Mouse (Mus musculus) hindbrain, embryonic 12.5 days (tissue): ENCODE measurements at regions not wholly inside any gene's neighbourhood (a gene's known extent, or its start where the extent isn't known, plus 50 kb on each side); places are given as distances from the start of the nearest gene placed in this dataset.

ENCODE experiments used
- ATAC-seq: fragments of 200-750 bp; cut with Nextera tagmentation; 2 replicates; pipeline ENCODE4 v1.8.0; 2017; ENCODE audit warnings: moderate TSS enrichment; ENCODE audit not compliant: low FRiP score
- H3K27ac ChIP-seq: fragments of 300-500 bp; sonication (generic); 2 replicates; pipeline ENCODE4 v1.5.1; 2016; ENCODE audit warnings: mild to moderate bottlenecking
- H3K27me3 ChIP-seq: fragments of 300-500 bp; sonication (generic); 2 replicates; pipeline ENCODE4 v1.6.1; 2016; ENCODE audit warnings: mild to moderate bottlenecking
- H3K36me3 ChIP-seq: fragments of 300-500 bp; sonication (generic); 2 replicates; pipeline ENCODE4 v1.6.1; 2016; ENCODE audit warnings: mild to moderate bottlenecking
- H3K4me1 ChIP-seq: fragments of 300-500 bp; sonication (generic); 2 replicates; pipeline ENCODE4 v1.6.1; 2016
- H3K4me2 ChIP-seq: fragments of 300-500 bp; sonication (generic); replicated peaks from 2 replicates; pipeline ENCODE4 v1.6.1; 2016; ENCODE audit warnings: mild to moderate bottlenecking
- H3K4me3 ChIP-seq: fragments of 300-500 bp; sonication (generic); 2 replicates; pipeline ENCODE4 v1.5.1; 2016; ENCODE audit warnings: mild to moderate bottlenecking
- H3K9ac ChIP-seq: fragments of 300-500 bp; sonication (generic); 2 replicates; pipeline ENCODE4 v1.6.1; 2016; ENCODE audit warnings: mild to moderate bottlenecking, moderate library complexity
- H3K9me3 ChIP-seq: fragments of 300-500 bp; sonication (generic); replicated peaks from 2 replicates; pipeline ENCODE4 v1.6.1; 2016; ENCODE audit warnings: mild to moderate bottlenecking
- WGBS: fragments of 180-500 bp; shearing (Covaris S2); methylation state at CpG from one replicate; pipeline ENCODE4 v1.1.7; 2016; 5-methylcytosine and 5-hydroxymethylcytosine counted together

- 66% methylated on average over 7 of the region's 7 CpGs for WGBS
- Histone ChIP-seq H3K36me3 (no peaks in the 10 kb centered on the region), H3K9me3 (no peaks in the 10 kb centered on the region), H3K4me1 (peaks cover 12% of the 10 kb centered on the region), H3K27ac (no peak overlapping the region), H3K27me3 (no peaks in the 10 kb centered on the region), H3K4me3 (no peak overlapping the region), H3K9ac (no peak overlapping the region), H3K4me2 (no peak overlapping the region)
- ATAC-seq: no peak
Observed at GRCm38 (mm10) chr13:44625792-44626191, 103.5 kb upstream of the Jarid2 start.

DNA sequence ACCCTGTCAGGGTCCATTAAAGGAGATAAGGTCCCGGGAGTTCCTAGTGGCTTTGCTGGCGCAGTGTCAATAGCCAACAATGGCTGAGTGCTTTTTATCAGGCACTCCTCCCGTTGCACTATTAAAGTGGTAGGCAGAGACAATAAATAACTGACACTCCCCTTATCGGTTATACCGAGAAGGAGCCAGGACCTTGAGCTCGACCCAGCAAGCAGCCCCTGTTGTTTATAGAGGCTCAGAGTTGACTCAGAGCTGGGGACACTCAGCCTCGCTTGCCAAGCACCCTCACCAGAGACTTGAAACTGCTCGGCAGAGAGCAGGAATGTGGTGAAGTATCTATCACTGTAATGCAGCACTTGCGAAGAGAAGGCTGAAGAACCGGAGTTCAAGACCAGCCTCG, 102.5 kb upstream of the Jarid2 start:
- peaks cover 12% of the 10 kb centered on the region for H3K4me1 ChIP-seq
- 46% methylated on average over 11 of the region's 11 CpGs for WGBS
- H3K27ac ChIP-seq: no peak overlapping the region
- no peaks in the 10 kb centered on the region for H3K36me3 ChIP-seq
- no peak overlapping the region for H3K9ac ChIP-seq
- H3K4me2 ChIP-seq: no peak overlapping the region
- H3K4me3 ChIP-seq: no peak overlapping the region
- no peak for ATAC-seq
- no peaks in the 10 kb centered on the region for H3K9me3 ChIP-seq
- no peaks in the 10 kb centered on the region for H3K27me3 ChIP-seq

GRCm38 (mm10) chr13:44630061-44630460, 99.2 kb upstream of the Jarid2 start:
- Histone ChIP-seq H3K9me3 (no peaks in the 10 kb centered on the region), H3K27ac (no peak overlapping the region), H3K27me3 (no peaks in the 10 kb centered on the region), H3K4me2 (no peak overlapping the region), H3K9ac (no peak overlapping the region), H3K36me3 (no peaks in the 10 kb centered on the region), H3K4me3 (no peak overlapping the region), H3K4me1 (peaks cover 8% of the 10 kb centered on the region)
- 61% methylated on average over 6 of the region's 6 CpGs for WGBS
- ATAC-seq: no peak

GRCm38 (mm10) chr13:44634616-44635015, 94.7 kb upstream of the Jarid2 start:
- Histone ChIP-seq H3K27me3 (no peaks in the 10 kb centered on the region), H3K4me2 (peak overlapping the region; percentile 44), H3K9me3 (no peaks in the 10 kb centered on the region), H3K9ac (no peak overlapping the region), H3K27ac (no peak overlapping the region), H3K36me3 (no peaks in the 10 kb centered on the region), H3K4me1 (peaks cover 16% of the 10 kb centered on the region), H3K4me3 (no peak overlapping the region)
- WGBS: 6% methylated on average over 11 of the region's 11 CpGs
- no peak for ATAC-seq

GRCm38 (mm10) chr13:44635221-44636007, 93.9 kb upstream of the Jarid2 start:
- ATAC-seq: no peak; the same call in 1 of the 2 replicates
- no peaks in the 10 kb centered on the region for H3K9me3 ChIP-seq

GRCm38 (mm10) chr13:44636008-44636335, 93.3 kb upstream of the Jarid2 start:
- no peak overlapping the region for H3K27ac ChIP-seq
- H3K4me2 ChIP-seq: no peak overlapping the region
- ATAC-seq: no peak

More at GRCm38 (mm10) chr13:44635221-44636007, 93.9 kb upstream of the Jarid2 start:
- WGBS: 11% methylated on average over 9 of the region's 12 CpGs
- Histone ChIP-seq H3K4me2 (peak overlapping the region; percentile 44), H3K9ac (peak overlapping the region; percentile 19; the same call in 1 of the 2 replicates), H3K4me3 (0 out of 2 replicates have a peak overlapping the region, but pooled peaks have one; percentile 3), H3K36me3 (no peaks in the 10 kb centered on the region), H3K27me3 (no peaks in the 10 kb centered on the region), H3K27ac (no peak overlapping the region), H3K4me1 (peaks cover 16% of the 10 kb centered on the region)

GRCm38 (mm10) chr13:44642361-44642760, 86.9 kb upstream of the Jarid2 start:
- H3K4me3 ChIP-seq: no peak overlapping the region
- H3K4me1 ChIP-seq: no peaks in the 10 kb centered on the region
- no peak overlapping the region for H3K27ac ChIP-seq
- WGBS: 93% methylated on average over 7 of the region's 7 CpGs
- no peak overlapping the region for H3K4me2 ChIP-seq
- no peaks in the 10 kb centered on the region for H3K36me3 ChIP-seq
- no peak overlapping the region for H3K9ac ChIP-seq
- no peak for ATAC-seq
- no peaks in the 10 kb centered on the region for H3K9me3 ChIP-seq
- H3K27me3 ChIP-seq: 0 out of 2 replicates have a peak, but pooled peaks cover 4% of the 10 kb centered on the region

More at GRCm38 (mm10) chr13:44636008-44636335, 93.3 kb upstream of the Jarid2 start:
- H3K36me3 ChIP-seq: no peaks in the 10 kb centered on the region
- no peak overlapping the region for H3K9ac ChIP-seq
- H3K27me3 ChIP-seq: no peaks in the 10 kb centered on the region
- no peaks in the 10 kb centered on the region for H3K9me3 ChIP-seq
- peaks cover 16% of the 10 kb centered on the region for H3K4me1 ChIP-seq
- H3K4me3 ChIP-seq: no peak overlapping the region
- 17% methylated on average over 2 of the region's 2 CpGs for WGBS

DNA sequence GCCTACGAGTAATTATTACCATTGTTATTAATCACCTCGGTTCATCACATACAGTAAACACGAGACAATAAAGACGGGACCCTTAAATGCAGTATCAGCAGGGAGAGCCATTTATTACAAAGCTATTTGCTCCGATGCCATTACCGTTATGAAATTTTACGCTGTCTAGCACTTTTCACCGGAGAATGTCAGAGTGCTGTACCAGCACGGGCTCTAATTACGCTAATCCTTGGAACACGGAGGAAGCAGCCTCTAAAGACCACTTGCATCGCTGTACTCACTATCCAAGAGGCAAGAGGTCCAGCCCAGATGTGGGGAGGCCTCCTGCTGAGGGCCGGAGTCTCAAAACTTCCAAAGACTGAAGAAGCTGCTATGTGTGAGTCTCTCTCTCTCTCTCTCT, 79.2 kb upstream of the Jarid2 start:
- Histone ChIP-seq H3K27ac (no peak overlapping the region), H3K4me2 (no peak overlapping the region; the same call in 1 of the 2 replicates), H3K9ac (no peak overlapping the region), H3K4me3 (no peak overlapping the region), H3K36me3 (no peaks in the 10 kb centered on the region), H3K27me3 (peaks cover 10% of the 10 kb centered on the region), H3K4me1 (peaks cover 15% of the 10 kb centered on the region), H3K9me3 (no peaks in the 10 kb centered on the region)
- WGBS: 26% methylated on average over 13 of the region's 13 CpGs
- ATAC-seq: no peak

DNA sequence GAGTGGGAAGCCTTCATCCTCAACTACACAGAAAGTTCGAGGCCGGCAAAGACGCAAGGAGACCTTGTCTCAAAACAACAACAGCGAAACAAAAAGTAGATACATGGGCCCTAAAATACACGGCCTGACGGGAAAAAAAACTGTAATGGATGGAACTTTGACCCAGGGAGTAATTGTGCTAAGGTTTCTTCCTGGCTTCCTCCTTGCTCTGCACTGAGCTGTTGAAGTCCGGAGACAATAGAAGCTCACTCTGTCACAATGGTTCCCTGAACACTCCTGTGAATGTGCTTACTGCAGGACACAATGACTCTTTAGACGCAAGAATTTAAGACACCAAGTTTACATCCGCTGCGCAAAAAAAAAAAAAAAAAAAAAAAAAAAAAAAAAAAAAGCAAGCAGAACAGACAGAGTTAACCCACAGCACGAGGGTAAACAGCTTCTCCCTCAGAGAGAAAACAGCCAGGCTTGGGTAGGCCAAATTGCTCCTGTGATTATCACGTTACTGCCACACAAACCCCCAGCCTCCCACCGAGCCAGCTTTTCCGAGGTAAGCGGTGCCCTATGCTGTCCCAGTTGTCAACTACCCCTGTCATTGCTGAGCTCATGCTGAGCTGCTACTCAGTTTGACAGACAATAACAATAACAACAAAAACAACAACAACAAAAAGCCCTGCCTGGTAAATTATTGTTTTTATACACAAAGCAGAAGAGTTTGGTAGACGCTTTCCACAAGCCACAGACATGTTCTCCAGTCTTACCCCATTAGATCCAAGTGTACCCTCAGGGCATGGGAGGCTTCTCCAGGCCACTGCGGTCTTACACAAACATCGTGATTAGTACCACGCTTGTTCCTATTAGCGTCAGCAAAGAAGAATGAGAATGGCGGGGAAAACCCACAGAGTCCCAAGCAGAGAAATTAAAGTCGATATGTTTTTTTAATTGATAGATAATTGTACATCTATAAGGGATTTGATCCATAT, 77.7 kb upstream of the Jarid2 start:
- Histone ChIP-seq H3K36me3 (no peaks in the 10 kb centered on the region), H3K4me1 (peaks cover 15% of the 10 kb centered on the region), H3K4me3 (no peak overlapping the region), H3K4me2 (no peak overlapping the region), H3K27me3 (peaks cover 10% of the 10 kb centered on the region), H3K9me3 (no peaks in the 10 kb centered on the region), H3K9ac (no peak overlapping the region), H3K27ac (no peak overlapping the region; the same call in 1 of the 2 replicates)
- ATAC-seq: no peak
- 11% methylated on average over 22 of the region's 22 CpGs for WGBS

DNA sequence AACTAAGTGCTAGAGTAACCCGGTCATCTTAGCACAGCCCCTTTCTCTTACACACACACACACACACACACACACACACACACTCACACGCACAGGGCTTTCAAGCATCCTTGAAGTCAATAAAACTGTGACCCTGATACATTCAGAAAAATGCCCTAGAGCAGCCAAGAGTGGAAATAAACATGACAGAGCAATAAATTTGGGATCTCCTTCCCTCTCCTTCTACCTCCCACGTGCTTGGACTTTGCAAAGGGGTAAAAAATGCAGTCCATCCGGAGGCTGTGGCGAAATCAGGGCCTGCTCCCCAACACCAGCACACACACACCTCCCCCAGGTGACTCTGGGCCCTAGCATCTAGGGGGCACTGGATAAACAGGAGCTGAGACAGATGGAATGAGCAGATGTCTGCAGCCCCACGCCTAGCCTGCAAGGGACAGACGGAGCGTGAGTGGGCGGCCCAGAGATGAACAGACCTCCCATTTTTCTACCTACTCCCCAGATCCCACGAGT, 71.3 kb upstream of the Jarid2 start:
- H3K36me3 ChIP-seq: no peaks in the 10 kb centered on the region
- H3K27me3 ChIP-seq: no peaks in the 10 kb centered on the region
- H3K4me1 ChIP-seq: no peaks in the 10 kb centered on the region
- H3K9ac ChIP-seq: no peak overlapping the region
- no peak overlapping the region for H3K27ac ChIP-seq
- H3K4me3 ChIP-seq: no peak overlapping the region
- no peak overlapping the region for H3K4me2 ChIP-seq
- ATAC-seq: no peak
- 57% methylated on average over 10 of the region's 10 CpGs for WGBS
- H3K9me3 ChIP-seq: no peaks in the 10 kb centered on the region

DNA sequence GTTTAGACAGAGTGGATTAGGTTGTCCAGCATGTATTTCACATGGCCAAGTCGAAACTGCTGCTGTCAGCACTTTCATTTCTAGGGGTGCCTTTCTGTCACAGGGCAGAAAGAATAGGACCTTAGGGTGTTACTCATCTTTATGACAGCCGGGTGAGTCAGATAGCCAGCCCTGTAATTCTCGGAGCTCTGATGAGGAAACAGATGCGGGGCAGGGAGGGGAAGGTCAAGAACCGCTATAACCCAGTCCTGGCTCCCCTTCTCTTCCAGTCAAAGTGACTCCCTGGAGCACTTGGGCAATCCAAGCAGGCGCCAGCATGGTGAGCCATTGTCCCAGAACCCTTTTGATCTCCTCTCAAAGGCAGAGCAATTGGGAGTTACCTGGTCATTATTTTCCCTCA, 69.4 kb upstream of the Jarid2 start:
- no peaks in the 10 kb centered on the region for H3K27me3 ChIP-seq
- no peak overlapping the region for H3K4me3 ChIP-seq
- no peaks in the 10 kb centered on the region for H3K36me3 ChIP-seq

DNA sequence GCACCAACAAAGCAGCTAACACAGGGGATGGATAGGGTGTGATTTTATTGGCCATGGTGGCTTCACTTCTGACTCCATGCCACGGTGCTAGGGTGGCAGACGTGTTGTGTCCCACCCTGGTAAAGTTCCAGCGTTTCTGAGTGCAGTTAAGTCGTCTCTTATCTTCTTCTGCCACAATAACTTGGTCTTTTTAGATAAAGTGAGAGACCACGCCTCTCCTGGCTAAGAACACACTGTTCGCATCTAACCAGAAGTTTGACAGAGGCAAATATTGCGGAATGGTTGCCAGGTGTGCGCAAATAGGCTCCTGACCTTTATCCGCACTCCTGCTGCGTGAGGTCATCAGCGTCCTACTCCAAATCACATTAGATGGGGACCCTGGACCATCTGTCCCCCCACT, 66.2 kb upstream of the Jarid2 start:
- ATAC-seq: no peak
- Histone ChIP-seq H3K4me1 (no peaks in the 10 kb centered on the region), H3K27me3 (no peaks in the 10 kb centered on the region), H3K9ac (no peak overlapping the region), H3K36me3 (no peaks in the 10 kb centered on the region), H3K4me2 (no peak overlapping the region), H3K4me3 (no peak overlapping the region), H3K9me3 (no peaks in the 10 kb centered on the region), H3K27ac (no peak overlapping the region)
- 89% methylated on average over 11 of the region's 11 CpGs for WGBS

More for the DNA sequence above, 69.4 kb upstream of the Jarid2 start:
- Histone ChIP-seq H3K27ac (no peak overlapping the region), H3K4me2 (no peak overlapping the region), H3K9me3 (no peaks in the 10 kb centered on the region), H3K9ac (no peak overlapping the region), H3K4me1 (no peaks in the 10 kb centered on the region)
- WGBS: 69% methylated on average over 6 of the region's 6 CpGs
- no peak for ATAC-seq
